Mouse (Mus musculus) erythroblast, embryonic 14.5 days (primary cell): ENCODE data around the gene Strc. TPM values are rescaled to one million over a fixed set of nuclear protein-coding genes. Genes with fewer than 3 reads are reported as not detected.
A peak's percentile ranks its signal among the peaks of the same experiment; 100 is the strongest.

Experiments used
- H3K27me3 ChIP-seq: 2 replicates; pipeline ENCODE4 v1.6.1; 2012; ENCODE audit warnings: inconsistent platforms; ENCODE audit not compliant: control insufficient read depth
- H3K36me3 ChIP-seq: 2 replicates; pipeline ENCODE4 v1.6.1; 2012; ENCODE audit warnings: mild to moderate bottlenecking, inconsistent platforms; ENCODE audit not compliant: control insufficient read depth
- H3K4me1 ChIP-seq: 2 replicates; pipeline ENCODE4 v1.6.1; 2012; ENCODE audit warnings: inconsistent platforms; ENCODE audit not compliant: control insufficient read depth
- H3K4me3 ChIP-seq: replicated peaks from 2 replicates; pipeline ENCODE3; 2012; ENCODE audit warnings: moderate library complexity, mild to moderate bottlenecking, inconsistent platforms
- H3K9me3 ChIP-seq: 2 replicates; pipeline ENCODE4 v1.6.1; 2012; ENCODE audit warnings: low read length, inconsistent platforms, mixed read lengths; ENCODE audit not compliant: control insufficient read depth
- GATA1 ChIP-seq: IDR thresholded peaks from 2 replicates; pipeline ENCODE4 v1.6.1; 2012; ENCODE audit warnings: low read length, inconsistent platforms, mixed read lengths
- TAL1 ChIP-seq: IDR thresholded peaks from 3 replicates; pipeline ENCODE4 v1.6.1; 2012; ENCODE audit warnings: low read length, inconsistent platforms, mixed read lengths
- polyA plus RNA-seq: library from polyadenylated mRNA; stranded (reverse); fragments of >175 nt; gene quantifications from 2 replicates; pipeline ENCODE4 v1.2.3, GENCODE M21; 2012

Strc gene
- polyA plus RNA-seq, 1 experiment: not detected

GRCm38 (mm10) chr2:121363656-121364055 is 23.3 kb downstream of the Strc start:
- no peaks in the 10 kb centered on the region for H3K36me3 ChIP-seq

GRCm38 (mm10) chr2:121359461-121359860 is 27.5 kb downstream of the Strc start:
- Histone ChIP-seq H3K9me3 (no peaks in the 10 kb centered on the region), H3K36me3 (no peaks in the 10 kb centered on the region), H3K4me3 (no peak overlapping the region), H3K27me3 (peaks cover 65% of the 10 kb centered on the region), H3K4me1 (peaks cover 14% of the 10 kb centered on the region)
- TF ChIP-seq TAL1 (no peak), GATA1 (no peak)

More at GRCm38 (mm10) chr2:121363656-121364055, 23.3 kb downstream of the Strc start:
- H3K27me3 ChIP-seq: peaks cover 32% of the 10 kb centered on the region
- H3K9me3 ChIP-seq: no peaks in the 10 kb centered on the region
- no peak overlapping the region for H3K4me3 ChIP-seq
- peaks cover 2% of the 10 kb centered on the region for H3K4me1 ChIP-seq
- TF ChIP-seq TAL1 (no peak), GATA1 (no peak)

- H3K27me3 ChIP-seq: peaks cover 73% of the 10 kb centered on the region
- H3K4me1 ChIP-seq: peaks cover 21% of the 10 kb centered on the region
- H3K4me3 ChIP-seq: no peak overlapping the region
- H3K9me3 ChIP-seq: no peaks in the 10 kb centered on the region
- TF ChIP-seq GATA1 (no peak), TAL1 (no peak)
- H3K36me3 ChIP-seq: no peaks in the 10 kb centered on the region
Measured at GRCm38 (mm10) chr2:121358381-121358780, 28.6 kb downstream of the Strc start.

- TF ChIP-seq GATA1 (no peak), TAL1 (no peak)
- H3K36me3 ChIP-seq: no peaks in the 10 kb centered on the region
- H3K4me1 ChIP-seq: peaks cover 22% of the 10 kb centered on the region
- H3K4me3 ChIP-seq: no peak overlapping the region
- H3K27me3 ChIP-seq: peaks cover 76% of the 10 kb centered on the region
- no peaks in the 10 kb centered on the region for H3K9me3 ChIP-seq
Measured at GRCm38 (mm10) chr2:121357961-121358360, 29.0 kb downstream of the Strc start.

- no peaks in the 10 kb centered on the region for H3K9me3 ChIP-seq
- TF ChIP-seq TAL1 (no peak), GATA1 (no peak)
- H3K4me3 ChIP-seq: no peak within 1 kb of the TSS
- H3K36me3 ChIP-seq: no peaks in the 10 kb centered on the region
- H3K4me1 ChIP-seq: peaks cover 22% of the 10 kb centered on the region
- H3K27me3 ChIP-seq: peaks cover 74% of the 10 kb centered on the region
Measured at GRCm38 (mm10) chr2:121357494-121357893, 29.5 kb downstream of the Strc start, which contains the start of gene Ckmt1. Gene Ckmt1 (plus strand): TSS chr2:121357714.

GRCm38 (mm10) chr2:121354820-121355592 is 32.0 kb downstream of the Strc start, which contains the start of gene Ppip5k1:
Gene Ppip5k1 (minus strand): TSS chr2:121355396.
- Histone ChIP-seq H3K4me3 (peak within 1 kb of the TSS; percentile 92), H3K9me3 (no peaks in the 10 kb centered on the region), H3K27me3 (peaks cover 62% of the 10 kb centered on the region), H3K4me1 (peaks cover 22% of the 10 kb centered on the region), H3K36me3 (peaks cover 2% of the 10 kb centered on the region; the same call in 1 of the 2 replicates)
- TF ChIP-seq GATA1 (no peak), TAL1 (no peak)

- Histone ChIP-seq H3K4me1 (peaks cover 22% of the 10 kb centered on the region), H3K27me3 (peaks cover 56% of the 10 kb centered on the region), H3K4me3 (peak overlapping the region; percentile 92), H3K36me3 (peaks cover 7% of the 10 kb centered on the region), H3K9me3 (no peaks in the 10 kb centered on the region)
- TF ChIP-seq TAL1 (no peak), GATA1 (no peak)
Measured at GRCm38 (mm10) chr2:121354378-121354777, 32.6 kb downstream of the Strc start.

- peaks cover 44% of the 10 kb centered on the region for H3K27me3 ChIP-seq
- H3K9me3 ChIP-seq: no peaks in the 10 kb centered on the region
- TF ChIP-seq TAL1: no peak
- no peak for TF ChIP-seq GATA1
- H3K4me3 ChIP-seq: no peak overlapping the region
- H3K4me1 ChIP-seq: peaks cover 16% of the 10 kb centered on the region
- peaks cover 14% of the 10 kb centered on the region for H3K36me3 ChIP-seq
Measured at GRCm38 (mm10) chr2:121353156-121353555, 33.8 kb downstream of the Strc start.

GRCm38 (mm10) chr2:121339057-121339456 is 47.9 kb downstream of the Strc start:
- TF ChIP-seq TAL1 (no peak), GATA1 (no peak)
- no peaks in the 10 kb centered on the region for H3K4me1 ChIP-seq
- H3K36me3 ChIP-seq: peaks cover 31% of the 10 kb centered on the region
- H3K27me3 ChIP-seq: no peaks in the 10 kb centered on the region
- H3K4me3 ChIP-seq: no peak overlapping the region
- H3K9me3 ChIP-seq: no peaks in the 10 kb centered on the region
